Mouse (Mus musculus) testis, adult 2 months (tissue): Measurements from ENCODE around the gene Xpc.

Experiments used
- CTCF ChIP-seq: fragments of 200-500 bp; IDR thresholded peaks from 2 replicates; pipeline ENCODE4 v1.5.1; 2012; ENCODE audit warnings: low read depth, mild to moderate bottlenecking, inconsistent platforms, low read length, moderate library complexity; ENCODE audit not compliant: control insufficient read depth, insufficient read depth, insufficient replicate concordance
- POLR2A ChIP-seq: fragments of 200-500 bp; IDR thresholded peaks from 2 replicates; pipeline ENCODE4 v1.6.1; 2012; ENCODE audit warnings: low read depth, mild to moderate bottlenecking, inconsistent platforms, low read length, moderate library complexity; ENCODE audit not compliant: control insufficient read depth

DNA sequence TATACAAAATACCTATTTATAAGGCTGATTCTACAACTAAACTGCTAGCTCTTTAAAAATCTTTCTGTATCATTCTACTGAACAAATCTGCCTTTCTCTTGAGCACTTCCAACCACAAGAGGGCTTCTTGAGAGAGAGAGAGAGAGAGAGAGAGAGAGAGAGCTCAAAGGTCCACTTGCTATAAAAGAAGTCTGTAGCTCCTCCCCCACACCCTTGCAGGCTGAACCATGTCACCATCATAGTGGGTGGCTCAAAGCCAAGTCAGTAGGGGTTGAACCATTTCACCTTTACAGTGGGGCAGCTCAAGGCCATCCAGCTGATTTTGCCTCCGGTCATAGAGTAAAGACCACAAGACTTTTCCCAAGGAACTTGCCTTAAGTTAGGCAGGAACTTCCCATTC lies 56.2 kb downstream of the Xpc start:
- TF ChIP-seq CTCF (no peak), POLR2A (no peak)
